Mouse (Mus musculus) spleen, adult 18-20 months (tissue): ENCODE measurements around the gene Il9.

ENCODE experiments used
- DNase-seq, 2 experiments: peaks; one replicate each; pipeline ENCODE4 v3.0.0; 2022; ENCODE audit warnings: mixed read lengths in 2 of 2

Gene Il9

DNA sequence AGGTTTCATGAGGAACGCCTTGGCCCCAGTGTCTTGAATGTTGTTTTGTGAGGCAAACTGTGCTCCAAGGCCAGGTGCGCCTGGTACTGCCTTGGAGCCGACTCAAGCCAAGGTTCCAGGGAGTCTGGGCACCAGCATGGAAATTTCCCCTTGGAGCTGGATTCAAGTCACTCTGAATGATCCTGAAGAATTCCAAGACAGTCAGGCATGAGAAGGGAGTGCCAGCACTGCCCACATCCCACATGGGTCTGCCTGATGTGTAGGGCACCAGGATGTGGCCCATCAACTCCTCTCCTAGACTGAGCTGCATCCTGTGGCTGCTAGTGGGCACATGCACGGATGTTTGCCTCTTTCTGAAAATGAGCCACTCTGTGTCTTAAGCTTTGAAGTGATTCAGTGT, 13.5 kb downstream of the Il9 start:
- no peak for DNase-seq

DNA sequence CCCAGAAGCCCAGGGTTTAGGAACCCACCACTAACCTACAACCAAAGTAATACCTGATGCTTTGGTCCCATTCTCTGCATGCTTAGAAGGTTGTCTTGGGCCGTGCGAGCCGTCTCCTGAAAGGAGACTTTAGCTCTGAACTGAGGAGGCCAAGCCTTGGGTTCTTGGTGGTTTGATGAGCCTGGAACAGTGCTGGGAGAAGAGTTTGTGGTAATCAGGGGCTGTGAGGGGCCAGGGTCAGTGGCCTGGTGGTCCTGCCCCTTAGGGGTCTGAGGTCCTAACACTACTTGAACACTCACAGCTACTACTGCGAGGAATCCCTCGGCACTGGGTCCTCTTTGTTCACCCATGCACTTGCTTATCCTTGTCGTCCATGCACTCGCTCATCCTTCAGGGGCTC, 14.3 kb downstream of the Il9 start:
- no peak for DNase-seq

DNA sequence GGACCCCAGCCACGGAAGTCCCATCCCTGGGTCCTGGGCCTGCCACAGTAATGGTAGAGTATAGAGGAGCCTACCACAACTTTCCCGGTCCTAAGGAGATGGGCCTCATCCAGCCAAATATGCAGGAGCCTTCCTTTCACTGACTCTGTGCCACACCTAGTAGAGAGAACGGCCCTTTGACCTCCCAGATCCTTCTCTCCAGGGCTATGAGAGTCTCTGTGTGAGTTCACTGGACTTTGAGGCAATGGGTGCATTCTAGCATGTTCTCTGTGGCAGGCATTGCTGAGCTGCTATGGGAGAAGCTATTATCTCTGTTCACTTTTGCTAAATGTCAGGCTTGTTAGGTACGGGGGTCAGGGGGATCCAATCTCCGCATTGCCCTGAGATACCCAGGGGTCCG, 18.3 kb downstream of the Il9 start:
- no peak for DNase-seq

GRCm38 (mm10) chr13:56463261-56463660, 18.8 kb downstream of the Il9 start:
- DNase-seq = no peak

DNA sequence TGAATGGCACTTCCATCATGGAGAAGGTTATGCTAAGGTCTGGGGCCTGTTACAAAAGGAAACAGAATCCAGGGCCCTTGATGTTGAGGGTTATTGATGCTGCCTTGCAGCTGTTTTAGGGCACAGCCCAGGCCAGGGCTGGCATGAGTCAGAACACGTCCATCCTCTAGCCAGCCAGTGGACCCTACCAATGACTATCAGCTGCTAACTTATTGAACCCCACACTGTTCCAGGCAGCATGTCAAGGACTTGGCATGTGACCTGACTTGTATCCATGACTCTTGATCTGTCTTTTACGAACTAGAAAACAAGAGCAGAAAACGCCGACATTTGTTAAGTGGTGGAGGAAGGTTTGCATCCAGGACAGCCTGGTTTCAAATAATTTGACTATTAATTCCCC, 19.3 kb downstream of the Il9 start:
- DNase-seq = no peak

GRCm38 (mm10) chr13:56461460-56461859, 20.6 kb downstream of the Il9 start:
- DNase-seq = no peak

GRCm38 (mm10) chr13:56458001-56458400, 24.0 kb downstream of the Il9 start:
- DNase-seq = no peak

GRCm38 (mm10) chr13:56450035-56450434, 32.0 kb downstream of the Il9 start:
- DNase-seq = no peak

GRCm38 (mm10) chr13:56449239-56450030, 32.6 kb downstream of the Il9 start:
- DNase-seq = no peak

DNA sequence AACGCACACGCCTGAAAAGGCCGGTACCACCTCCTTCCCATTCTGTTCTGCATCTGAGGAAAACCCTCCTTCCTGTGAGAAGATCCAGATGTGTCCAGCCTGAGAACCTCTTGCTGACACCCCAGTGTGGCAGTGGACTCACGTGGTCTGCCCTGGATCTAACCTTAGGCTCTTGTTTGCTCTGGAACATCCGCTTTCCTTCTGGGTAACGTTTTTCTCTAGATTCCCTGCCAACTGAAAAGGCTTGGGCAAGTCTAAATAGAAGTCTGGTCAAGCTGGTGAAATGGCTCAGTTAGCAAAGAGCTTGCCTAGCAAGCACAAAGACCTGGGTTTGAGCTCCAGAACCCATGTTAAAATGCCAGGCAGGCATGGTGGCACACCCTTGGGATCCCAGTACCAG, 37.0 kb downstream of the Il9 start:
- no peak for DNase-seq

DNA sequence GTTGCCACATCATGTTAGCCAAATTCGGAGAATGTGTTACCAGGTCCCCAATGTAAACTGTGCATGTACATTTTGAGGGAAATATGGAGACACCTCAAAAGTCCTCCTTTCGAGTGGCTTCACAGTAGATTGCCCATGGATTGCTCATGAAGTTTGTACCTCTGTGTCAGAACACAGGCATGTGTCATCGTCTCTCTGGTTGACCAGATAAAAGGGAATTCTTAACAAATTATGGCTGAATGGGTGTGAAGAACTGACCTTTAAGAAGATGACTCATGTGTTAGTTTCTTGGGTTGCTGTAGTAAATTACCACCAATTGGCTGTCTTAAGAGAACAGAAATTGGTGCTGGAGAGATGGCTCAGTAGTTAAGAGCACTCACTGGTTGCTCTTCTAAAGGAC, 37.9 kb downstream of the Il9 start:
- DNase-seq = no peak

DNA sequence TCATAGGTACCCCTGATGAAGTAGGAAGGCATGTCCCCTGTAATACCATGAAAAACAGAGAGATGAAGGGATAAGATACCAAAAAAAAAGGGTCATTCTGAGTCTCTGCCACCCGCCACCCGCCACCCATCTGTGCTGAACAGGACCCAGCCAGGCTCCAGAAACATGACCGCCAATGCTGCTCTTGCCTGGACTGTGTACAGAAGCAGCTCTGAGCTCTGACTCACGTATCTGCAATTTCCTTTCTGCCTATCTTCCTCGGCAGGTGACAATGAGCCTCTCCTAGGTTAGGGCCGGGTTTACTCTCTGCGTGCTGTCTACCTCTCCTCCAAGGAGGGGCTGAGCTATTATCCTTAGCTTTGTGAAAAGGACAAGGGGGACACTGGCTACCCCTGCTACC, 38.6 kb downstream of the Il9 start:
- no peak for DNase-seq

DNA sequence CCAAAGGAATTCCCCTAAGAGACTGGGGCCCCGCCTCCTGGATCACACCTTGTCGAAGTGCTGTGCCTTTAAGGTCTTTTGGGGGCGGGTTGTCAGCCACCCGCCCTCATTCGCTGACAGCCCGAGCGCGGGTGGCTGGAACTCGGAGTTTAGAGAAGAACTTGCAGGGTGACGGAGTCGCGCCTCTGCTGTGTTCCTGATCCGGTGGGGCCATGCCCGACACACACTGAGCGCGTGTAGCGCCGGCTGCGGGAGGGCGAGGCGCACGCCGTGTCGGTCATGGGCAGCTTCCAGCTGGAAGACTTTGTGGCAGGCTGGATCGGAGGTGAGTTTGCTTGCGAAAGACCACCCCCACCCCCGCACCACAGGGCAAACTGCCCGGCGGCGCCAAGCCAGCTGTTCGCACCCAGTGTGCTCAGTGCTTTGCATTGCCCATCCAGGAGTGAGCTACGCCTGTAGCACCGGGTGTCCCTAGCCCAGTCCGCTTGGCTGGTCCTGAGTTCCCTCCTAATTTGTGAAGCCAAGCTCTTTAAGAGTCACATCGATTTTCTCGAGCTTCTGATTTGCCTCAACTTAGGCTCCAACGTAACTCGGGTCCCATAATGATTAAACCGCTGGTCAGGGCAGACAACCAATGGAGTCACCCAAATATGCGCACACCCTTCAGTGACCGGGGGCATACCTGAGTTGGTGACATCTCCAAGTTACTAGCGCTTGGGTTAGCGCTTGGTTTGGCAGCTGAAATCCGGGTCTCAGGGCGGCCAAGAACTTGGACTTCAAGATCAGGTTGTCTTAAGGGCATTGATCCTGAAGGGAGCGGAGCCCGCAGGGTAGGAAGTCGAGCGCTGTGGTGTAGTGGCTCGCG, 43.6 kb downstream of the Il9 start, which contains the start of gene Slc25a48:
Gene Slc25a48, plus strand, starts transcription at position 145 of the 865 bp plus-strand sequence.
- DNase-seq = no peak

DNA sequence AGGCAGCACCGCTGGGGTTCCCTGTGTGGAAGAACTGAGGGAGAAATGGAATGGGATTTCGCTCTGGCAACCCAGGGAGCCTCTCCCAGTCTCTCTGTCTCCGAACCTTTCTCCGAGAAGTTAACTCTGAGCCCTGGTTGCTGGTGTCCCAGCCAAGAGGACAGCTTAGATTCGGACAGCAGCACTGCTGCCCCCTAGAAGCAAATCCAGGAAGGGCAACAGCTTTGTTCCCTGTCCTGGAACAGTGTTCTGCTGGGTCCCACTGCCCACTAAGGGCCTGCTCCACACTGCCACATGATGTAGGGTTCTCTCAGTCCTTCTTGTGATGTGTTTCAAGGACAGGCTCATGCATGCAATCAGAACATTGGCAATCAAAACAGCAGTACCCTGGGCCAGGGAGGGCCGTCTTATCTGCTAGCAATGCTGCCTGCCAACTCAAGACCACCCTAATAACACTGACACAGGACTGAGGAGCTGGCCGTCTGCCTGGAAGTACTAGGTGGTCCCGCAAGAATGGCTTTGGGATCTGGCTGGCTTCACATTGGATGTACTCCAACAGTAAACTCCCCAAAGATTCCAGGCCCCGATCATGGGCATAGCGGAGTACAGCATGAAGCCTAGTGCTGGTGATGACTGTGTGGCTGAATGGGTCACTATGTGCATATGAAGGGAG, 46.3 kb downstream of the Il9 start:
- no peak for DNase-seq

DNA sequence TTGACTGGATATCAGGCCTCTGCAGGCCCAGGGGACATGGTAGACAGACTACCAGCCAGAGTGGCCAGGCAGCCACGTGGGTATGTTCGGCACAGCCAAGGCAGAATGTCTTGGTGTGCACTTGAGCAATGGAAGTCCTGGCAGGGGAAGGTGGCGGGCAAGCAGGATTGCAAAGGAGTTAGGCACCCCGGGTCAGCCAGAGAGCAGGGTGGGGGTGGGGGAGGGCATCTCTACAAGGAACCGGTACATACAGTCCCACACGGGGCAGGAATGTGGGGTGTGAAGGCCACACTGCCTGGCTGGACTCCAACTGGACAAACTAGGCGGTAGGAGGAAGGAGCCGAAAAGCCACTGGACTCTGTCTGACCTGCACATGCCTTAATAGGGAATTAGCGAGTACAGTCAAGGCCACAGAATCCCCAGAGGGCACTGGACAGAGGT, 47.7 kb downstream of the Il9 start:
- no peak for DNase-seq

GRCm38 (mm10) chr13:56433466-56433865, 48.6 kb downstream of the Il9 start:
- DNase-seq = peak in 1 of 2 experiments; percentile 21

DNA sequence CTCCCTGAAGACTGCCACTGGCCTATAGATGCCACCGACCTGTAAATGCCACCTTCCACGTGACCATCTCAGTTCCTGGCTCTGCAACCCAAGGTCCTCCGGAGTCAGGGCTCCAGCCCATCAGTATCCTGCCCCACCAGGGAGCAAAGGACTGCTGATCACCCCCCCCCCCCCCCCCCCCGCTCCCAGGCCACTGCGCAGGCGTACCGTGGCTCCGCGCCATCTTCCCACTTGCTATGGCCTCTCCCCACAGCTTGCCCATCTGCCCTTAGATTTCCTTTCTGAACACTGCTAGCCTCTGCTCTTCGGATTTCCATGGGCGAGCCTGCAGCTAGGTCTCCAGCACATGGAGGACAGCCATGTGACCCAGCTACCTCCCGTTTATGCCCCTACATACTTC, 49.5 kb downstream of the Il9 start:
- no peak for DNase-seq
